Mouse (Mus musculus) adrenal gland, adult 8-10 months (tissue): ENCODE measurements around the gene Prkab2. TPM values are rescaled to one million over a fixed set of nuclear protein-coding genes. Genes with fewer than 3 reads are reported as not detected.
A peak's percentile ranks its signal among the peaks of the same experiment; 100 is the strongest.

Experiments used
- DNase-seq: peaks from one replicate; pipeline ENCODE4 v3.0.0; 2022
- total RNA-seq, 4 experiments: library from RNA; stranded (reverse); gene quantifications; 2 replicates each; pipeline ENCODE4 v1.2.4; 2022

The Prkab2 gene
- total RNA-seq = 10 to 100 TPM in 2 of 4 experiments, 1 to 10 TPM in 2; 7.0 to 13.1 (median 10.2) TPM

GRCm38 (mm10) chr3:97657655-97658411 lies at the start of gene Prkab2:
TSS of gene Prkab2 (plus strand) at chr3:97658193.
- peak; percentile 98 for DNase-seq

GRCm38 (mm10) chr3:97609201-97609844 lies 48.7 kb upstream of the Prkab2 start:
- peak; percentile 27 for DNase-seq

GRCm38 (mm10) chr3:97609845-97610410 lies 48.1 kb upstream of the Prkab2 start, which contains the start of gene Chd1l:
TSS of gene Chd1l (minus strand) at chr3:97610203.
- DNase-seq = peak; percentile 81

- DNase-seq = no peak
Measured at GRCm38 (mm10) chr3:97611021-97611420, 47.0 kb upstream of the Prkab2 start.

- DNase-seq = no peak
Measured at GRCm38 (mm10) chr3:97615154-97615553, 42.8 kb upstream of the Prkab2 start.

- DNase-seq = no peak
Measured at GRCm38 (mm10) chr3:97615933-97616332, 42.1 kb upstream of the Prkab2 start.

GRCm38 (mm10) chr3:97617091-97617825 lies 40.7 kb upstream of the Prkab2 start:
- DNase-seq = no peak

- DNase-seq = no peak
Measured at GRCm38 (mm10) chr3:97617899-97618298, 40.1 kb upstream of the Prkab2 start.

- DNase-seq = no peak
Measured at GRCm38 (mm10) chr3:97620657-97621056, 37.3 kb upstream of the Prkab2 start.

GRCm38 (mm10) chr3:97624611-97625010 lies 33.4 kb upstream of the Prkab2 start:
- DNase-seq = no peak

- no peak for DNase-seq
Measured at GRCm38 (mm10) chr3:97627893-97628292, 30.1 kb upstream of the Prkab2 start.

GRCm38 (mm10) chr3:97628391-97629001 lies 29.5 kb upstream of the Prkab2 start, which contains the start of gene Fmo5:
TSS of gene Fmo5 (plus strand) at chr3:97628804.
- DNase-seq = peak; percentile 64

- DNase-seq = no peak
Measured at GRCm38 (mm10) chr3:97629941-97630340, 28.1 kb upstream of the Prkab2 start.

GRCm38 (mm10) chr3:97630746-97631145 lies 27.2 kb upstream of the Prkab2 start:
- DNase-seq = no peak

GRCm38 (mm10) chr3:97631258-97631860 lies 26.6 kb upstream of the Prkab2 start:
- no peak for DNase-seq

- DNase-seq = no peak
Measured at GRCm38 (mm10) chr3:97633456-97633855, 24.5 kb upstream of the Prkab2 start.

GRCm38 (mm10) chr3:97634288-97634761 lies 23.7 kb upstream of the Prkab2 start:
- DNase-seq = peak; percentile 28

GRCm38 (mm10) chr3:97641396-97641795 lies 16.6 kb upstream of the Prkab2 start:
- no peak for DNase-seq

GRCm38 (mm10) chr3:97642001-97642400 lies 16.0 kb upstream of the Prkab2 start:
- no peak for DNase-seq

- no peak for DNase-seq
Measured at GRCm38 (mm10) chr3:97648518-97648917, 9.5 kb upstream of the Prkab2 start.

- DNase-seq = no peak
Measured at GRCm38 (mm10) chr3:97649022-97649421, 9.0 kb upstream of the Prkab2 start.

GRCm38 (mm10) chr3:97649469-97649868 lies 8.5 kb upstream of the Prkab2 start:
- DNase-seq = no peak
